Mouse (Mus musculus): ENCODE measurements around the gene Lrrc8e. TPM values are rescaled to one million over a fixed set of nuclear protein-coding genes. Genes with fewer than 3 reads are reported as not detected.

The Lrrc8e gene
- polyA plus RNA-seq, 1 experiment from 2014 or later, result 0.07 TPM

- Histone ChIP-seq H3K36me3 (ENCODE audit: control insufficient read depth, insufficient read depth, low read length) (peaks cover 11% of the 10 kb centered on the region; the same call in 1 of the 2 replicates), H3K9me3 (ENCODE audit: control insufficient read depth, low read length) (no peaks in the 10 kb centered on the region), H3K4me2 (ENCODE audit: low read depth, low read length) (peak overlapping the region; percentile 94), H3K9ac (replicated peaks; ENCODE audit: low read depth, low read length) (peak overlapping the region; percentile 95), H3K4me1 (ENCODE audit: control insufficient read depth, insufficient read depth, low read length) (peaks cover 33% of the 10 kb centered on the region), H3K27me3 (ENCODE audit: control insufficient read depth, insufficient read depth, low read length) (no peaks in the 10 kb centered on the region), H3K4me3 (ENCODE audit: low read depth, low read length) (peak overlapping the region; percentile 73), H3K27ac (ENCODE audit: low read depth, low read length) (peak overlapping the region; percentile 94)
- WGBS, result 3% methylated on average over 18 of the region's 18 CpGs
- ATAC-seq (ENCODE audit: low read depth), result no peak; the same call in none of the 2 replicates
Measured at GRCm38 (mm10) chr8:4216296-4216695, 10.3 kb upstream of the Lrrc8e start.

DNA sequence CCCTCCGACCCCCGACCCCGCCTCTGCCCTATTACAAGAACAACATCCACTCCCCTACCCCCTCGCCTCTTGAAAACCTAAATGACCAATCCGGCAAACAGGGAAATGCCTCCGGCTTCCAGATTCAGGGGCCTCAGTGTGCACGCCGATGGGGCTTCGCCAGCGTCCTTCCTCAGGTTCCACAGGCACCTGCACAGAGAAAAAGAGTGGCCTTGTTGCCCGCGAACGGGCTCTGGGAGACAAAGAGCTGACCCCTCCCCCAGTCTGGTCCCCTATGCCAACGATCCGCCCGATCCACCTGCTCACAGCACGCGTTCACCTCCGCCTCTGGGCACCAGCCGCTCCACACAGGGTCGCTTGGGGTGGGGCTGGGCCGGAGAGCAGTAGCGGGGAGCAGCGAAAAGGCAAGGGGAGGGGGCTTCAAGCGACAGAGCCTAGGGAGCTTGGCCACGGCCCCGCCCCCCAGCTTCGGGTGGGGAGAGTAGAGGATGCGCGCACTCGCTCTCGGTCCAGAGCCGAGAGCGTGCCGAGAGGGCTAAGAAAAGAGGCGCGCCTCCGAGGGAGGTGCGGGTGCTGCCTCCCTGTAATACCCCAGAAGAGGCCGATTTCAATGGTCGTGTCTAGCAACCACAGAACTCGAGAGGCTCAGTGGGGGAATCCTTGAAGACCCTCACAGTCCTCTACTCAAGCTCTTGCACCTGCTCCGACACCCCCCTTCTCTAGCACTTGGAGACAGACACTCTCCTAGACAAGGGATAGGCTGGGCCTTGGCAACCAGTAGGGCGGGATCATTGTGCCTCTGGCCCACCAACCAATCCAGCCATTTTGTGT is 9.6 kb upstream of the Lrrc8e start, which contains the start of gene Prr36:
Gene Prr36, minus strand, starts transcription at position 669 of the 831 bp plus-strand sequence.
- Histone ChIP-seq H3K27ac (ENCODE audit: low read depth, low read length) (peak within 1 kb of the TSS; percentile 94), H3K4me1 (ENCODE audit: control insufficient read depth, insufficient read depth, low read length) (peaks cover 33% of the 10 kb centered on the region), H3K9me3 (ENCODE audit: control insufficient read depth, low read length) (no peaks in the 10 kb centered on the region), H3K36me3 (ENCODE audit: control insufficient read depth, insufficient read depth, low read length) (peaks cover 11% of the 10 kb centered on the region; the same call in 1 of the 2 replicates), H3K9ac (replicated peaks; ENCODE audit: low read depth, low read length) (peak within 1 kb of the TSS; percentile 95), H3K27me3 (ENCODE audit: control insufficient read depth, insufficient read depth, low read length) (no peaks in the 10 kb centered on the region), H3K4me2 (ENCODE audit: low read depth, low read length) (peak within 1 kb of the TSS; percentile 94), H3K4me3 (ENCODE audit: low read depth, low read length) (peak within 1 kb of the TSS; percentile 73)
- peak; percentile 92 for ATAC-seq (ENCODE audit: low read depth)
- under 1% methylated on average over 44 of the region's 44 CpGs for WGBS

DNA sequence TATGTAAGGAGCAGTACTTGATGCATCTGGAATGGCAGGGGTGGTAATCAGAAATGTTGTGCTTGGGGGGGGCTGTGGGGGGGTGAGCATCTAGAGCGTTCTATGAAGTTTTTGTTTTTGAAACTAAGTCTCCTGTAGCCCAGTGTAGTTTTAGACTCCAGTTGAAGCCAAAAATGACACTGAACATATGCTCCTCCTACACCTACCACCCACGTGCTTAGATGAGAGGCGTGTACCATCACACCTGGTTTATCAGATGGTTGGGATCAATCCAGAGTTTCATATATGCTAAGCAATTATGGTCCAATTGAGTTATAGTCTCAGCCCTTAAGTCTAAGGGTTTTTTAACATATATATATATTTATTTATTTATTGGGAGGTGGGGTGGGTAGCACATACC is 7.0 kb upstream of the Lrrc8e start:
- 93% methylated on average over 3 of the region's 3 CpGs for WGBS
- H3K4me2 ChIP-seq (ENCODE audit: low read depth, low read length), result no peak overlapping the region
- H3K4me3 ChIP-seq (ENCODE audit: low read depth, low read length), result no peak overlapping the region
- no peak for ATAC-seq (ENCODE audit: low read depth)
- no peak overlapping the region for H3K9ac ChIP-seq (replicated peaks; ENCODE audit: low read depth, low read length)
- peaks cover 12% of the 10 kb centered on the region for H3K4me1 ChIP-seq (ENCODE audit: control insufficient read depth, insufficient read depth, low read length)
- H3K27ac ChIP-seq (ENCODE audit: low read depth, low read length), result no peak overlapping the region
- peaks cover 5% of the 10 kb centered on the region; the same call in 1 of the 2 replicates for H3K36me3 ChIP-seq (ENCODE audit: control insufficient read depth, insufficient read depth, low read length)
- H3K9me3 ChIP-seq (ENCODE audit: control insufficient read depth, low read length), result no peaks in the 10 kb centered on the region
- H3K27me3 ChIP-seq (ENCODE audit: control insufficient read depth, insufficient read depth, low read length), result no peaks in the 10 kb centered on the region

GRCm38 (mm10) chr8:4222059-4222458 is 4.6 kb upstream of the Lrrc8e start:
- Histone ChIP-seq H3K4me2 (ENCODE audit: low read depth, low read length) (no peak overlapping the region), H3K36me3 (ENCODE audit: control insufficient read depth, insufficient read depth, low read length) (no peaks in the 10 kb centered on the region), H3K9me3 (ENCODE audit: control insufficient read depth, low read length) (no peaks in the 10 kb centered on the region), H3K4me3 (ENCODE audit: low read depth, low read length) (no peak overlapping the region), H3K9ac (replicated peaks; ENCODE audit: low read depth, low read length) (no peak overlapping the region), H3K27me3 (ENCODE audit: control insufficient read depth, insufficient read depth, low read length) (no peaks in the 10 kb centered on the region), H3K27ac (ENCODE audit: low read depth, low read length) (no peak overlapping the region), H3K4me1 (ENCODE audit: control insufficient read depth, insufficient read depth, low read length) (no peaks in the 10 kb centered on the region)
- ATAC-seq (ENCODE audit: low read depth), result no peak

- H3K27ac ChIP-seq (ENCODE audit: low read depth, low read length), result no peak overlapping the region
- H3K4me3 ChIP-seq (ENCODE audit: low read depth, low read length), result no peak overlapping the region
- H3K9me3 ChIP-seq (ENCODE audit: control insufficient read depth, low read length), result no peaks in the 10 kb centered on the region
- no peaks in the 10 kb centered on the region for H3K36me3 ChIP-seq (ENCODE audit: control insufficient read depth, insufficient read depth, low read length)
- no peak overlapping the region for H3K9ac ChIP-seq (replicated peaks; ENCODE audit: low read depth, low read length)
- WGBS, result 22% methylated on average over 4 of the region's 4 CpGs
- peak overlapping the region; percentile 9; the same call in 1 of the 2 replicates for H3K4me2 ChIP-seq (ENCODE audit: low read depth, low read length)
- no peak for ATAC-seq (ENCODE audit: low read depth)
- no peaks in the 10 kb centered on the region for H3K4me1 ChIP-seq (ENCODE audit: control insufficient read depth, insufficient read depth, low read length)
- H3K27me3 ChIP-seq (ENCODE audit: control insufficient read depth, insufficient read depth, low read length), result 0 out of 2 replicates have a peak, but pooled peaks cover 2% of the 10 kb centered on the region
Measured at GRCm38 (mm10) chr8:4226323-4226722, 304 bp upstream of the Lrrc8e start.

DNA sequence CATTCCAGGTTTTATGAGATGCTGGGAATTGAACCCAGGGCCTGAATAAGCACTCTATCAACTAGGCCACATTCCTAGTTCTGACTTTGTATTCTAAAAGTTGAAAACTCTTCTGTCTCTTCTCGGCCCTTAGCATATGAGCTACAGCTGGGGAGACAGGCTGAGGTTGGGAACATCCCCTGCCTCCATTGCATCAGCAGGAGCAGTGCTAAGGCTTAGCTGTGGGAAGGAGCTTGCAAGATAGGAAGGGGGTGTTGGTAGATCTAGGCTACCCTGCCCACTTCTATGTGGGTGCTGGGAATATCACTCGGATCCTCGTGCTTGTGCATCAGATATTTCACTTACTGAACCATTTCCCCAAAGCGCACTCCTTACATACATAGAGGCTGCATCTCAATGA is 1.3 kb downstream of the Lrrc8e start:
- Histone ChIP-seq H3K4me2 (ENCODE audit: low read depth, low read length) (no peak overlapping the region), H3K9ac (replicated peaks; ENCODE audit: low read depth, low read length) (no peak overlapping the region), H3K27ac (ENCODE audit: low read depth, low read length) (no peak overlapping the region), H3K27me3 (ENCODE audit: control insufficient read depth, insufficient read depth, low read length) (0 out of 2 replicates have a peak, but pooled peaks cover 2% of the 10 kb centered on the region), H3K36me3 (ENCODE audit: control insufficient read depth, insufficient read depth, low read length) (no peaks in the 10 kb centered on the region), H3K4me3 (ENCODE audit: low read depth, low read length) (no peak overlapping the region), H3K4me1 (ENCODE audit: control insufficient read depth, insufficient read depth, low read length) (no peaks in the 10 kb centered on the region), H3K9me3 (ENCODE audit: control insufficient read depth, low read length) (no peaks in the 10 kb centered on the region)
- ATAC-seq (ENCODE audit: low read depth), result no peak
- 92% methylated on average over 4 of the region's 4 CpGs for WGBS

DNA sequence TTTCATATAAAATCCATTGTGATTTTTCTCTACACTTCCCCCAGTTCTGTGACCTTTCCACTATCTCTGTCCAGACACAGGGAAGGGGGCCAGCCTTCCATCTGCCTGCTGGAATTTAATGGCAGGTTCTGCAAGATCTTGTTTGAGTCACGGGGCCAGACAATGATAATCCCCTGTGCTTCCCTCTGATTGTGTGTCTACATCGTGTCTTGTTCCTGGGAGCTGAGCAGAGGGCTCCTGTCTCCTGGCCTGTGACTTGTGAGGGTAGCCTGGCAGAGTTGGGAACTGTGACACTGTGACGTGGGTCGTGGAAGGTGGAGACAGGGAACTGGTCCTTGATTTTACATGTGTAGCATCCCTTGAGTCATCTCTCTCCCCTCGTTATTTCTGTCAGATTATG is 3.2 kb downstream of the Lrrc8e start:
- no peaks in the 10 kb centered on the region for H3K36me3 ChIP-seq (ENCODE audit: control insufficient read depth, insufficient read depth, low read length)
- H3K9me3 ChIP-seq (ENCODE audit: control insufficient read depth, low read length), result no peaks in the 10 kb centered on the region
- H3K27me3 ChIP-seq (ENCODE audit: control insufficient read depth, insufficient read depth, low read length), result 0 out of 2 replicates have a peak, but pooled peaks cover 2% of the 10 kb centered on the region
- no peak overlapping the region for H3K9ac ChIP-seq (replicated peaks; ENCODE audit: low read depth, low read length)
- no peak overlapping the region for H3K4me2 ChIP-seq (ENCODE audit: low read depth, low read length)
- WGBS, result 72% methylated on average over 5 of the region's 5 CpGs
- no peak overlapping the region for H3K4me3 ChIP-seq (ENCODE audit: low read depth, low read length)
- no peaks in the 10 kb centered on the region for H3K4me1 ChIP-seq (ENCODE audit: control insufficient read depth, insufficient read depth, low read length)
- no peak for ATAC-seq (ENCODE audit: low read depth)
- no peak overlapping the region for H3K27ac ChIP-seq (ENCODE audit: low read depth, low read length)

- H3K4me3 ChIP-seq (ENCODE audit: low read depth, low read length), result no peak overlapping the region
- H3K36me3 ChIP-seq (ENCODE audit: control insufficient read depth, insufficient read depth, low read length), result no peaks in the 10 kb centered on the region
- no peak overlapping the region for H3K9ac ChIP-seq (replicated peaks; ENCODE audit: low read depth, low read length)
- H3K4me1 ChIP-seq (ENCODE audit: control insufficient read depth, insufficient read depth, low read length), result no peaks in the 10 kb centered on the region
- 60% methylated on average over 10 of the region's 10 CpGs for WGBS
- no peak for ATAC-seq (ENCODE audit: low read depth)
- no peak overlapping the region for H3K4me2 ChIP-seq (ENCODE audit: low read depth, low read length)
- H3K27ac ChIP-seq (ENCODE audit: low read depth, low read length), result no peak overlapping the region
- 0 out of 2 replicates have a peak, but pooled peaks cover 2% of the 10 kb centered on the region for H3K27me3 ChIP-seq (ENCODE audit: control insufficient read depth, insufficient read depth, low read length)
- no peaks in the 10 kb centered on the region for H3K9me3 ChIP-seq (ENCODE audit: control insufficient read depth, low read length)
Measured at GRCm38 (mm10) chr8:4230612-4231351, 4.2 kb downstream of the Lrrc8e start.

Data from neural tube, embryonic 14.5 days (tissue).